Mouse (Mus musculus) forebrain, embryonic 15.5 days (tissue): ENCODE results near the gene Coch. TPM values are rescaled to one million over a fixed set of nuclear protein-coding genes. Genes with fewer than 3 reads are reported as not detected.
"Not testable (repeated sequence)": the region's sequence is repeated elsewhere in the genome, so short reads cannot be mapped to it uniquely, and the experiment has no call there.

Experiments
- ATAC-seq: fragments of 200-750 bp; cut with Nextera tagmentation; replicated peaks from 2 replicates; pipeline ENCODE4 v1.8.0; 2017; ENCODE audit warnings: mild to moderate bottlenecking, moderate TSS enrichment, moderate library complexity
- H3K27ac ChIP-seq: fragments of 300-500 bp; sonication (generic); replicated peaks from 2 replicates; pipeline ENCODE4 v1.5.1; 2015; ENCODE audit warnings: mild to moderate bottlenecking, inconsistent platforms
- H3K27me3 ChIP-seq: fragments of 300-500 bp; sonication (generic); 2 replicates; pipeline ENCODE4 v1.6.1; 2015; ENCODE audit warnings: inconsistent platforms
- H3K36me3 ChIP-seq: fragments of 300-500 bp; sonication (generic); 2 replicates; pipeline ENCODE4 v1.6.1; 2015; ENCODE audit warnings: mild to moderate bottlenecking, inconsistent platforms
- H3K4me1 ChIP-seq: fragments of 300-500 bp; sonication (generic); 2 replicates; pipeline ENCODE4 v1.6.1; 2015; ENCODE audit warnings: inconsistent platforms
- H3K4me2 ChIP-seq: fragments of 300-500 bp; sonication (generic); replicated peaks from 2 replicates; pipeline ENCODE4 v1.6.1; 2015; ENCODE audit warnings: mild to moderate bottlenecking, inconsistent platforms
- H3K4me3 ChIP-seq: fragments of 300-500 bp; sonication (generic); 2 replicates; pipeline ENCODE4 v1.5.1; 2015; ENCODE audit warnings: mild to moderate bottlenecking, inconsistent platforms
- H3K9ac ChIP-seq: fragments of 300-500 bp; sonication (generic); replicated peaks from 2 replicates; pipeline ENCODE4 v1.6.1; 2015; ENCODE audit warnings: mild to moderate bottlenecking, inconsistent platforms
- H3K9me3 ChIP-seq: fragments of 300-500 bp; sonication (generic); 2 replicates; pipeline ENCODE4 v1.6.1; 2016; ENCODE audit warnings: inconsistent platforms
- WGBS: fragments of 180-500 bp; shearing (Covaris S2); methylation state at CpG from one replicate; pipeline ENCODE4 v1.1.7; 2015; ENCODE audit warnings: mixed read lengths; 5-methylcytosine and 5-hydroxymethylcytosine counted together
- polyA plus RNA-seq: library from polyadenylated mRNA; unstranded; fragments of >200 nt; fragmentation: Nextera tagmentation; extraction: Ambion mirVana; gene quantifications from 2 replicates; pipeline ENCODE4 v1.2.1, GENCODE M21; 2015

Gene Coch
- polyA plus RNA-seq: 5.8 and 8.3 TPM in 2 replicates

- H3K4me2 ChIP-seq: peak within 1 kb of the TSS; percentile 99
- peak; percentile 91 for ATAC-seq
- peaks cover 14% of the 10 kb centered on the region for H3K4me1 ChIP-seq
- under 1% methylated on average over 75 of the region's 79 CpGs for WGBS
- H3K9ac ChIP-seq: peak within 1 kb of the TSS; percentile 54
- H3K4me3 ChIP-seq: peak within 1 kb of the TSS; percentile 78
- H3K36me3 ChIP-seq: no peaks in the 10 kb centered on the region
- no peaks in the 10 kb centered on the region for H3K9me3 ChIP-seq
- no peak within 1 kb of the TSS for H3K27ac ChIP-seq
- H3K27me3 ChIP-seq: peaks cover 15% of the 10 kb centered on the region; the same call in 1 of the 2 replicates
Observed at GRCm38 (mm10) chr12:51593229-51594029, at the start of gene Coch. Gene Coch, plus strand, starts transcription at chr12:51593341.

GRCm38 (mm10) chr12:51543402-51543960 lies 49.7 kb upstream of the Coch start:
- Histone ChIP-seq H3K27ac (no peak overlapping the region), H3K9ac (no peak overlapping the region), H3K4me1 (no peaks in the 10 kb centered on the region), H3K4me3 (no peak overlapping the region), H3K27me3 (no peaks in the 10 kb centered on the region), H3K9me3 (no peaks in the 10 kb centered on the region), H3K4me2 (no peak overlapping the region), H3K36me3 (no peaks in the 10 kb centered on the region)
- WGBS: 85% methylated on average over 9 of the region's 9 CpGs
- no peak for ATAC-seq

GRCm38 (mm10) chr12:51555041-51555440 lies 38.1 kb upstream of the Coch start:
- 66% methylated on average over 1 of the region's 1 CpGs for WGBS
- ATAC-seq: no peak
- no peak overlapping the region for H3K9ac ChIP-seq
- H3K27me3 ChIP-seq: no peaks in the 10 kb centered on the region
- H3K27ac ChIP-seq: no peak overlapping the region
- H3K36me3 ChIP-seq: no peaks in the 10 kb centered on the region
- H3K4me3 ChIP-seq: no peak overlapping the region
- H3K4me2 ChIP-seq: no peak overlapping the region
- H3K4me1 ChIP-seq: no peaks in the 10 kb centered on the region
- no peaks in the 10 kb centered on the region for H3K9me3 ChIP-seq

- no peak overlapping the region for H3K4me3 ChIP-seq
- ATAC-seq: no peak
- WGBS: 75% methylated on average over 9 of the region's 9 CpGs
Observed at GRCm38 (mm10) chr12:51561416-51561815, 31.7 kb upstream of the Coch start.

GRCm38 (mm10) chr12:51567225-51567624 lies 25.9 kb upstream of the Coch start:
- WGBS: 88% methylated on average over 7 of the region's 7 CpGs
- no peak overlapping the region for H3K4me2 ChIP-seq

More at GRCm38 (mm10) chr12:51561416-51561815, 31.7 kb upstream of the Coch start:
- Histone ChIP-seq H3K27ac (no peak overlapping the region), H3K27me3 (no peaks in the 10 kb centered on the region), H3K36me3 (no peaks in the 10 kb centered on the region), H3K9me3 (no peaks in the 10 kb centered on the region; the same call in 1 of the 2 replicates), H3K9ac (no peak overlapping the region), H3K4me2 (no peak overlapping the region), H3K4me1 (no peaks in the 10 kb centered on the region)

GRCm38 (mm10) chr12:51569472-51569871 lies 23.7 kb upstream of the Coch start:
- no peak for ATAC-seq
- Histone ChIP-seq H3K9ac (no peak overlapping the region), H3K9me3 (no peaks in the 10 kb centered on the region; the same call in 1 of the 2 replicates), H3K36me3 (no peaks in the 10 kb centered on the region), H3K27me3 (no peaks in the 10 kb centered on the region), H3K27ac (no peak overlapping the region), H3K4me1 (no peaks in the 10 kb centered on the region), H3K4me3 (no peak overlapping the region), H3K4me2 (no peak overlapping the region)
- 89% methylated on average over 8 of the region's 8 CpGs for WGBS

More at GRCm38 (mm10) chr12:51567225-51567624, 25.9 kb upstream of the Coch start:
- Histone ChIP-seq H3K9me3 (no peaks in the 10 kb centered on the region; the same call in 1 of the 2 replicates), H3K4me3 (no peak overlapping the region), H3K27me3 (no peaks in the 10 kb centered on the region), H3K9ac (no peak overlapping the region), H3K27ac (no peak overlapping the region), H3K4me1 (no peaks in the 10 kb centered on the region), H3K36me3 (no peaks in the 10 kb centered on the region)
- no peak for ATAC-seq

- no peak for ATAC-seq
- 67% methylated on average over 7 of the region's 7 CpGs for WGBS
- no peaks in the 10 kb centered on the region; the same call in 1 of the 2 replicates for H3K9me3 ChIP-seq
- no peak overlapping the region for H3K4me2 ChIP-seq
- H3K9ac ChIP-seq: no peak overlapping the region
- H3K4me3 ChIP-seq: no peak overlapping the region
- H3K4me1 ChIP-seq: no peaks in the 10 kb centered on the region
- no peaks in the 10 kb centered on the region for H3K36me3 ChIP-seq
- no peaks in the 10 kb centered on the region for H3K27me3 ChIP-seq
- H3K27ac ChIP-seq: no peak overlapping the region
Observed at GRCm38 (mm10) chr12:51569944-51570343, 23.2 kb upstream of the Coch start.

GRCm38 (mm10) chr12:51572651-51573050 lies 20.5 kb upstream of the Coch start:
- Histone ChIP-seq H3K9ac (no peak overlapping the region), H3K4me2 (no peak overlapping the region), H3K27ac (no peak overlapping the region), H3K27me3 (no peaks in the 10 kb centered on the region), H3K9me3 (no peaks in the 10 kb centered on the region), H3K36me3 (no peaks in the 10 kb centered on the region), H3K4me3 (no peak overlapping the region), H3K4me1 (no peaks in the 10 kb centered on the region)
- WGBS: 87% methylated on average over 4 of the region's 4 CpGs
- no peak for ATAC-seq

- H3K4me3 ChIP-seq, H3K9ac ChIP-seq, ATAC-seq, H3K9me3 ChIP-seq, H3K36me3 ChIP-seq, H3K4me2 ChIP-seq, H3K27ac ChIP-seq, H3K4me1 ChIP-seq, H3K27me3 ChIP-seq: not testable (repeated sequence)
- WGBS: 95% methylated on average over 2 of the region's 2 CpGs
Observed at GRCm38 (mm10) chr12:51577816-51578215, 15.3 kb upstream of the Coch start.

GRCm38 (mm10) chr12:51589263-51589662 lies 3.9 kb upstream of the Coch start:
- peaks cover 13% of the 10 kb centered on the region for H3K4me1 ChIP-seq
- 96% methylated on average over 5 of the region's 5 CpGs for WGBS

GRCm38 (mm10) chr12:51591921-51592320 lies 1.2 kb upstream of the Coch start:
- H3K4me3 ChIP-seq: no peak overlapping the region
- H3K27me3 ChIP-seq: peaks cover 15% of the 10 kb centered on the region; the same call in 1 of the 2 replicates
- H3K4me2 ChIP-seq: no peak overlapping the region
- H3K9ac ChIP-seq: no peak overlapping the region
- H3K27ac ChIP-seq: no peak overlapping the region
- WGBS: 67% methylated on average over 8 of the region's 8 CpGs
- H3K4me1 ChIP-seq: peaks cover 14% of the 10 kb centered on the region
- H3K9me3 ChIP-seq: no peaks in the 10 kb centered on the region
- ATAC-seq: no peak
- H3K36me3 ChIP-seq: no peaks in the 10 kb centered on the region

More at GRCm38 (mm10) chr12:51589263-51589662, 3.9 kb upstream of the Coch start:
- Histone ChIP-seq H3K27ac (no peak overlapping the region), H3K4me3 (no peak overlapping the region), H3K4me2 (no peak overlapping the region), H3K9ac (no peak overlapping the region), H3K36me3 (no peaks in the 10 kb centered on the region), H3K27me3 (0 out of 2 replicates have a peak, but pooled peaks cover 8% of the 10 kb centered on the region), H3K9me3 (no peaks in the 10 kb centered on the region)
- ATAC-seq: no peak

GRCm38 (mm10) chr12:51592888-51593228 lies 283 bp upstream of the Coch start:
- ATAC-seq: peak; percentile 48
- no peaks in the 10 kb centered on the region for H3K9me3 ChIP-seq
- peaks cover 14% of the 10 kb centered on the region for H3K4me1 ChIP-seq
- no peaks in the 10 kb centered on the region for H3K36me3 ChIP-seq
- H3K9ac ChIP-seq: peak overlapping the region; percentile 54
- under 1% methylated on average over 21 of the region's 21 CpGs for WGBS
- H3K4me3 ChIP-seq: peak overlapping the region; percentile 78
- peak overlapping the region; percentile 99 for H3K4me2 ChIP-seq
- peaks cover 15% of the 10 kb centered on the region; the same call in 1 of the 2 replicates for H3K27me3 ChIP-seq
- no peak overlapping the region for H3K27ac ChIP-seq
